Mouse (Mus musculus) bone marrow, adult 2 months (tissue): ENCODE measurements around the gene Dtx3.

Experiments
- CTCF ChIP-seq: fragments of 200-500 bp; IDR thresholded peaks from 2 replicates; pipeline ENCODE4 v1.5.1; 2011; ENCODE audit warnings: low read length, control low read depth; ENCODE audit not compliant: control insufficient read depth, insufficient read depth
- POLR2A ChIP-seq: fragments of 200-500 bp; IDR thresholded peaks from 2 replicates; pipeline ENCODE4 v1.6.1; 2011; ENCODE audit warnings: low read depth, mild to moderate bottlenecking, control low read depth, low read length, borderline replicate concordance; ENCODE audit not compliant: control insufficient read depth

GRCm38 (mm10) chr10:127193011-127193410, 2.5 kb downstream of the Dtx3 start:
- TF ChIP-seq CTCF (no peak), POLR2A (no peak; the same call in 1 of the 2 replicates)
